Mouse (Mus musculus) CH12.LX (cell line): Measurements from ENCODE around the gene Dnajb9. TPM values are rescaled to one million over a fixed set of nuclear protein-coding genes. Genes with fewer than 3 reads are reported as not detected.

Experiments used
- DNase-seq: peaks from one replicate; pipeline ENCODE4 v3.0.0-alpha.2; 2013; ENCODE audit errors: extremely low read depth
- H3K27ac ChIP-seq: 2 replicates; pipeline ENCODE4 v1.5.1; 2012; ENCODE audit warnings: low read depth, mild to moderate bottlenecking, control low read depth, moderate library complexity; ENCODE audit not compliant: insufficient read depth
- H3K27me3 ChIP-seq: replicated peaks from 2 replicates; pipeline ENCODE3; 2012; ENCODE audit warnings: inconsistent platforms
- H3K36me3 ChIP-seq, 2 experiments: replicated peaks in 1 of 2; 2 replicates each; pipeline versions ENCODE3 to v1.6.1; 2012; ENCODE audit warnings: inconsistent platforms in 1 of 2, low read length in 1 of 2, mild to moderate bottlenecking in 1 of 2, mixed read lengths in 1 of 2, moderate library complexity in 1 of 2; ENCODE audit not compliant: control insufficient read depth in 1 of 2, insufficient read depth in 1 of 2
- H3K4me1 ChIP-seq, 2 experiments: 2 replicates each; pipeline ENCODE4 v1.6.1; 2012; ENCODE audit warnings: inconsistent platforms in 1 of 2, moderate library complexity in 1 of 2; ENCODE audit not compliant: insufficient read depth in 2 of 2, control insufficient read depth in 1 of 2
- H3K4me2 ChIP-seq: 2 replicates; pipeline ENCODE4 v1.6.1; 2012; ENCODE audit warnings: low read depth, mild to moderate bottlenecking, control low read depth; ENCODE audit not compliant: poor library complexity, insufficient read depth, severe bottlenecking
- H3K4me3 ChIP-seq, 3 experiments: fragments of 150-350 bp in 1 of 3; sonication (generic) in 1 of 3; replicated peaks in 1 of 3; 2 replicates each; pipeline versions ENCODE3 to v1.5.1; 2011 to 2012; ENCODE audit warnings: low read depth in 2 of 3, low read length in 2 of 3, mild to moderate bottlenecking in 2 of 3, moderate library complexity in 2 of 3, control low read depth in 1 of 3, improper control_type of control experiment in 1 of 3, inconsistent platforms in 1 of 3, mixed read lengths in 1 of 3; ENCODE audit not compliant: poor library complexity in 1 of 3
- H3K79me2 ChIP-seq: replicated peaks from 2 replicates; pipeline ENCODE4 v1.6.1; 2012; ENCODE audit warnings: mild to moderate bottlenecking, moderate library complexity; ENCODE audit not compliant: control insufficient read depth, poor library complexity, insufficient read depth, severe bottlenecking; ENCODE audit errors: extremely low read depth
- H3K9ac ChIP-seq: 2 replicates; pipeline ENCODE4 v1.6.1; 2012; ENCODE audit warnings: low read depth, mild to moderate bottlenecking, control low read depth, moderate library complexity; ENCODE audit not compliant: insufficient read depth
- H3K9me3 ChIP-seq: replicated peaks from 2 replicates; pipeline ENCODE3; 2012; ENCODE audit warnings: low read length, inconsistent platforms, mixed read lengths
- BHLHE40 ChIP-seq: IDR thresholded peaks from 2 replicates; pipeline ENCODE4 v1.6.1; 2011; ENCODE audit warnings: mild to moderate bottlenecking, low read depth, low read length, improper control_type of control experiment
- CTCF ChIP-seq, 2 experiments: IDR thresholded peaks in 1 of 2; conservative IDR thresholded peaks in 1 of 2; 2 replicates each; pipeline ENCODE4 v1.5.1; 2011 to 2012; ENCODE audit warnings: low read depth in 2 of 2, low read length in 2 of 2, improper control_type of control experiment in 1 of 2, inconsistent platforms in 1 of 2, mild to moderate bottlenecking in 1 of 2, moderate library complexity in 1 of 2
- E2F4 ChIP-seq: IDR thresholded peaks from 2 replicates; pipeline ENCODE4 v1.6.1; 2011; ENCODE audit warnings: low read depth, low read length, improper control_type of control experiment; ENCODE audit not compliant: insufficient replicate concordance
- ELF1 ChIP-seq: IDR thresholded peaks from 2 replicates; pipeline ENCODE4 v1.6.1; 2014; ENCODE audit warnings: low read depth, mild to moderate bottlenecking, inconsistent platforms, low read length, improper control_type of control experiment
- EP300 ChIP-seq: IDR thresholded peaks from 2 replicates; pipeline ENCODE4 v1.6.1; 2011; ENCODE audit warnings: low read length, improper control_type of control experiment
- ETS1 ChIP-seq: conservative IDR thresholded peaks from 2 replicates; pipeline ENCODE4 v1.6.1; 2012; ENCODE audit warnings: low read depth, mild to moderate bottlenecking, inconsistent platforms, low read length, improper control_type of control experiment, moderate library complexity
- GABPA ChIP-seq: IDR thresholded peaks from 2 replicates; pipeline ENCODE4 v1.6.1; 2012; ENCODE audit warnings: low read depth, low read length, improper control_type of control experiment, inconsistent platforms; ENCODE audit not compliant: insufficient replicate concordance
- HCFC1 ChIP-seq: IDR thresholded peaks from 2 replicates; pipeline ENCODE4 v1.6.1; 2012; ENCODE audit warnings: low read depth, mild to moderate bottlenecking, inconsistent platforms, low read length, improper control_type of control experiment
- IRF4 ChIP-seq: IDR thresholded peaks from 2 replicates; pipeline ENCODE4 v1.6.1; 2014; ENCODE audit warnings: low read depth, mild to moderate bottlenecking, inconsistent platforms, low read length, improper control_type of control experiment
- JUN ChIP-seq: IDR thresholded peaks from 2 replicates; pipeline ENCODE4 v1.6.1; 2011; ENCODE audit warnings: low read depth, mild to moderate bottlenecking, low read length, improper control_type of control experiment, moderate library complexity; ENCODE audit not compliant: insufficient read depth
- JUND ChIP-seq: conservative IDR thresholded peaks from 2 replicates; pipeline ENCODE4 v1.6.1; 2011; ENCODE audit warnings: low read depth, low read length, improper control_type of control experiment
- MAX ChIP-seq: IDR thresholded peaks from 2 replicates; pipeline ENCODE4 v1.6.1; 2011; ENCODE audit warnings: low read length, improper control_type of control experiment
- MAZ ChIP-seq: IDR thresholded peaks from 2 replicates; pipeline ENCODE4 v1.6.1; 2012; ENCODE audit warnings: low read depth, mild to moderate bottlenecking, inconsistent platforms, low read length, improper control_type of control experiment, moderate library complexity
- MEF2A ChIP-seq: IDR thresholded peaks from 2 replicates; pipeline ENCODE4 v1.6.1; 2014; ENCODE audit warnings: low read depth, mild to moderate bottlenecking, inconsistent platforms, low read length, improper control_type of control experiment, borderline replicate concordance
- MXI1 ChIP-seq: IDR thresholded peaks from 2 replicates; pipeline ENCODE4 v1.6.1; 2011; ENCODE audit warnings: mild to moderate bottlenecking, low read depth, low read length, improper control_type of control experiment
- MYC ChIP-seq: IDR thresholded peaks from 2 replicates; pipeline ENCODE4 v1.6.1; 2011; ENCODE audit warnings: low read depth, mild to moderate bottlenecking, improper control_type of control experiment, low read length
- NELFE ChIP-seq: IDR thresholded peaks from 2 replicates; pipeline ENCODE4 v1.6.1; 2011; ENCODE audit warnings: low read depth, low read length, improper control_type of control experiment
- NRF1 ChIP-seq: IDR thresholded peaks from 2 replicates; pipeline ENCODE4 v1.6.1; 2014; ENCODE audit warnings: low read depth, mild to moderate bottlenecking, inconsistent platforms, low read length, improper control_type of control experiment, moderate library complexity
- PAX5 ChIP-seq: IDR thresholded peaks from 2 replicates; pipeline ENCODE4 v1.6.1; 2012; ENCODE audit warnings: low read length, inconsistent platforms, mixed read lengths
- POLR2AphosphoS2 ChIP-seq: IDR thresholded peaks from 2 replicates; pipeline ENCODE4 v1.6.1; 2011; ENCODE audit warnings: low read depth, low read length, improper control_type of control experiment
- RAD21 ChIP-seq: IDR thresholded peaks from 2 replicates; pipeline ENCODE4 v1.6.1; 2011; ENCODE audit warnings: low read depth, mild to moderate bottlenecking, low read length, improper control_type of control experiment, moderate library complexity
- RCOR1 ChIP-seq: conservative IDR thresholded peaks from 2 replicates; pipeline ENCODE4 v1.6.1; 2012; ENCODE audit warnings: low read depth, mild to moderate bottlenecking, inconsistent platforms, low read length, improper control_type of control experiment
- SIN3A ChIP-seq: IDR thresholded peaks from 2 replicates; pipeline ENCODE4 v1.6.1; 2012; ENCODE audit warnings: low read length, improper control_type of control experiment, inconsistent platforms
- SMC3 ChIP-seq: IDR thresholded peaks from 2 replicates; pipeline ENCODE4 v1.6.1; 2011; ENCODE audit warnings: low read depth, low read length, improper control_type of control experiment
- TBP ChIP-seq: conservative IDR thresholded peaks from 2 replicates; pipeline ENCODE4 v1.6.1; 2011; ENCODE audit warnings: low read depth, low read length, improper control_type of control experiment
- TCF12 ChIP-seq: IDR thresholded peaks from 2 replicates; pipeline ENCODE4 v1.6.1; 2014; ENCODE audit warnings: low read depth, mild to moderate bottlenecking, inconsistent platforms, low read length, improper control_type of control experiment
- UBTF ChIP-seq: IDR thresholded peaks from 2 replicates; pipeline ENCODE4 v1.6.1; 2012; ENCODE audit warnings: low read depth, mild to moderate bottlenecking, inconsistent platforms, low read length, improper control_type of control experiment, moderate library complexity
- USF1 ChIP-seq: IDR thresholded peaks from 2 replicates; pipeline ENCODE4 v1.6.1; 2014; ENCODE audit warnings: low read depth, mild to moderate bottlenecking, inconsistent platforms, low read length, improper control_type of control experiment
- USF2 ChIP-seq: conservative IDR thresholded peaks from 2 replicates; pipeline ENCODE4 v1.6.1; 2011; ENCODE audit warnings: low read depth, low read length, improper control_type of control experiment
- ZC3H11A ChIP-seq: IDR thresholded peaks from 2 replicates; pipeline ENCODE4 v1.6.1; 2012; ENCODE audit warnings: low read depth, mild to moderate bottlenecking, inconsistent platforms, low read length, improper control_type of control experiment
- ZKSCAN1 ChIP-seq: IDR thresholded peaks from 2 replicates; pipeline ENCODE4 v1.6.1; 2012; ENCODE audit warnings: low read depth, inconsistent platforms, low read length, improper control_type of control experiment, borderline replicate concordance
- ZMIZ1 ChIP-seq: IDR thresholded peaks from 2 replicates; pipeline ENCODE4 v1.6.1; 2012; ENCODE audit warnings: low read depth, mild to moderate bottlenecking, inconsistent platforms, low read length, improper control_type of control experiment
- ZNF384 ChIP-seq: IDR thresholded peaks from 2 replicates; pipeline ENCODE4 v1.6.1; 2012; ENCODE audit warnings: low read depth, low read length, improper control_type of control experiment, inconsistent platforms
- dilution Hi-C: fragments of 300-500 bp; cut with MboI; formaldehyde crosslinking; loops from 2 replicates; pipeline ENCODE4 v1.14.3; 2020; ENCODE audit warnings: low sequenced_read_pairs; ENCODE audit not compliant: extremely low pct_unique_long_range_greater_than_20kb, extremely low pct_ligation_motif_present
- in situ Hi-C: fragments of 300-500 bp; cut with MboI; formaldehyde crosslinking; loops from 3 replicates; pipeline ENCODE4 v1.14.3; 2019; ENCODE audit warnings: low sequenced_read_pairs, low pct_ligation_motif_present, low pct_unique_long_range_greater_than_20kb, mixed read lengths
- polyA plus RNA-seq: library from polyadenylated mRNA; unstranded; fragments of >175 nt; gene quantifications from 2 replicates; pipeline ENCODE4 v1.2.1, GENCODE M21; 2012; ENCODE audit warnings: low read depth; ENCODE audit not compliant: insufficient read length
- total RNA-seq, 2 experiments: library from RNA; depleted of rRNA; stranded (reverse); fragments of 300-350 nt in 1 of 2; fragments of >200 nt in 1 of 2; gene quantifications; 2 replicates each; pipeline ENCODE4 v1.2.3; 2012 to 2014

The Dnajb9 gene
- total and polyA plus RNA-seq, 3 experiments, result 3.6 to 21.4 (median 15.0) TPM

DNA sequence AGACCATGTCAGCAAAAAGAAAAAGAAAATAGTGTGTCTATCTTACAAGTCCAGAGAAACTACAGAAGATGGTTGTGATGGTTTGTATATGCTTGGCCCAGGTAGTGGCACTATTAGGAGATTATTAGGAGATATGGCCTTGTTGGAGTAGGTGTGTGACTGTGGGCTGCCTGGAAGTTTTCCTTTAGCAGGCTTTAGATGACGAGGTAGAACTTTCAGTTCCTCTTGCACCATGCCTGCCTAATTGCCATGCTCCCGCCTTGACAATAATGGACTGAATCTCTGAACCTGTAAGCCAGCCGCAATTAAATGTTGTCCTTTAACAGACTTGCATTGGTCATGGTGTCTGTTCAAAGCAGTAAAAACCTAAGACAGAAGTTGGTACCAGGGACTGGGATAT, 1.4 kb upstream of the Dnajb9 start:
- TF ChIP-seq ETS1, result no peak
- no peak for TF ChIP-seq MAZ
- no peak for TF ChIP-seq TBP
- TF ChIP-seq GABPA, result no peak
- TF ChIP-seq ZMIZ1, result no peak; the same call in 1 of the 2 replicates
- peak; percentile 5; the same call in 1 of the 2 replicates for TF ChIP-seq SMC3
- no peak for TF ChIP-seq USF2
- no peak for TF ChIP-seq CTCF (conservative IDR thresholded peaks at IDR 0.05 in 1 of 2, IDR thresholded peaks at IDR 0.05 in 1 of 2; ENCODE audit: low read depth in 2 of 2, low read length in 2 of 2)
- TF ChIP-seq SIN3A, result no peak
- TF ChIP-seq NELFE, result no peak
- peak; percentile 23; the same call in 1 of the 2 replicates for TF ChIP-seq BHLHE40
- TF ChIP-seq PAX5, result no peak
- TF ChIP-seq IRF4, result peak; percentile 90
- peak; percentile 47; the same call in 1 of the 2 replicates for TF ChIP-seq JUND
- no peak for TF ChIP-seq USF1
- no peak for TF ChIP-seq ELF1
- no peak; the same call in 1 of the 2 replicates for TF ChIP-seq RCOR1
- peak; percentile 39; the same call in 1 of the 2 replicates for TF ChIP-seq MEF2A
- no peak for TF ChIP-seq ZKSCAN1
- peak; percentile 28; the same call in 1 of the 2 replicates for TF ChIP-seq TCF12
- TF ChIP-seq ZNF384, result no peak
- TF ChIP-seq HCFC1, result no peak
- TF ChIP-seq EP300, result peak; percentile 85
- peak; percentile 66 for TF ChIP-seq MAX
- TF ChIP-seq POLR2AphosphoS2, result no peak
- 0 out of 2 replicates have a peak, but pooled peaks have one; percentile 60 for TF ChIP-seq MYC
- no peak for TF ChIP-seq RAD21
- TF ChIP-seq E2F4, result peak; percentile 33; the same call in 1 of the 2 replicates
- TF ChIP-seq ZC3H11A, result no peak
- peak; percentile 46 for TF ChIP-seq JUN
- 0 out of 2 replicates have a peak, but pooled peaks have one; percentile 28 for TF ChIP-seq MXI1
- TF ChIP-seq UBTF, result no peak
- no peak for TF ChIP-seq NRF1
- TF ChIP-seq, all 38 proteins: peak for 12
- peak; percentile 48 for DNase-seq
- Histone ChIP-seq H3K9me3 (no peaks in the 10 kb centered on the region), H3K36me3 (no peaks in the 10 kb centered on the region), H3K79me2 (peaks cover 16% of the 10 kb centered on the region), H3K4me2 (no peak overlapping the region), H3K4me1 (peaks cover 5 to 19% of the 10 kb centered on the region in 2 experiments; a peak in 3 of 4 replicates), H3K9ac (no peak overlapping the region), H3K4me3 (no peak overlapping the region), H3K27ac (no peak overlapping the region), H3K27me3 (no peaks in the 10 kb centered on the region)
- in situ Hi-C loops, result loop anchor here (10.0 kb wide), 1 partner anchor 53 kb away; no protein-coding TSS in a partner anchor
- dilution Hi-C loops, result no loop called here
